ENCODE assay signal across 8 mouse cellular contexts in the genomic region with DNA sequence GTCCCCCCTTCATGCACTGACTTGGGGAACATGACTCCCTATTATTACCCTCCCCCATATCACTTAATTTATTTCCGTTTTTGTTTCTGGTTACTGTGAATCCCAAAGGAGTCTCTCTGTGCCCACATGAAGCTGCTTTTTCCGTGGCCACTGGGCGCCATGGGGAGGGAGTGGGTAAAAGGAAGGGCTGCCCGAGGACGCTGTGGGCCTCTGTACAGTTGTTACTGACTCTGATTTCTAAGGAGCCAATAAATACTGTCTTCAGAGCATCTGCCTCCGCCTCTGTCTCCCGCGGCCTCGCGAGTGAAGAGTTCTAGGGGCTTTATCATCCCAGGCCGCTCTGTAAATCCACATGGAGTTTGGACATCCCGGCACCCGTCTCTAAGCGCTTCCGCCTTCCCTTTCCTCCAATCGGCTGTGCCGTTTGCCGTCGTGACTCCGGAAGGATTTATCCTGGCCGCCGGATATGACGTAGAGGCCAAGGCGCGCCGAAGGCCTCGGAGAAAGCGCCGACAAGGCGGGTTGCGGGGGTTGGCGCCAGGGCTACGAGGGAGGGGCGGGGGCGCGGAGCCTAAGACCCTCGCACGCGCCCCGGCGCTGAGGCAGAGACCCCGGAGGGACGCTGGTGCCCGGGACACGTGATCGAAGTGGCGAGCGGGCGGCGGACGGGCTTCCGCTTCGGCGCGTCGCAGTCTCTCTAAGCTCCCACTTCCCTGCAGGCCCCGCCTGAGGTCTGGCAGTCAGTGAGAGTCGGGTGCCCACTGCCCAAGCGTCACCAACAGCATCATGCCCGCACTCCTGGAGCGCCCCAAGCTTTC. TPM values are rescaled to one million over a fixed set of nuclear protein-coding genes. Genes with fewer than 3 reads are reported as not detected.
DNase-seq lines count a peak whose midpoint lies in the region; ATAC-seq lines count a peak whose summit lies in the region.

Gene Gps2 (plus strand): TSS at position 335 of the 818 bp plus-strand sequence.

- no peaks in the 10 kb centered on the region for H3K9me3 ChIP-seq in megakaryocyte, embryonic 14.5 days

- peak within 1 kb of the TSS; percentile 98 for H3K4me3 ChIP-seq in megakaryocyte, embryonic 14.5 days (replicated peaks)

- no peaks in the 10 kb centered on the region for H3K27me3 ChIP-seq in megakaryocyte, embryonic 14.5 days (replicated peaks)

- H3K36me3 ChIP-seq in megakaryocyte, embryonic 14.5 days (replicated peaks; ENCODE audit: low read length), result peaks cover 87% of the 10 kb centered on the region

- ATAC-seq in inflammation-experienced regulatory T-cells, adult 6 months, result peak; percentile 91

- DNase-seq in adrenal gland, adult 18-20 months (ENCODE audit: low spot score in 2 of 2), result peak; percentile 91
- peak; percentile 97 for DNase-seq in embryo, embryonic 10.5 days (ENCODE audit: low spot score)
- DNase-seq in gastrocnemius, postnatal 14 days, result peak; percentile 93
- DNase-seq in left cerebral cortex, adult 9 months (ENCODE audit: low spot score in 2 of 2), result peak; percentile 79 to 92
- peak; percentile 96 for DNase-seq in right cerebral cortex, postnatal 10 days (ENCODE audit: low spot score in 2 of 2)
- DNase-seq in urinary bladder, postnatal 14 days (ENCODE audit: low spot score), result peak; percentile 92

- intact Hi-C loops in gastrocnemius, postnatal 14 days (cut with DNase I; ENCODE audit: low total_unique reads), result no loop called here

- peaks cover 61% of the 10 kb centered on the region for H3K4me1 ChIP-seq in megakaryocyte, embryonic 14.5 days

RNA-seq across cellular contexts. Expression of gene Gps2, which starts in this region (rescaled TPM):
- total RNA-seq in adrenal gland, adult 18-20 months (2021), result 10 to 100 TPM; 47.3 to 52.4 TPM
- total RNA-seq in gastrocnemius, postnatal 14 days (2021), result 10 to 100 TPM; 21.8 to 24.2 TPM
- 100 to 1,000 TPM in 2 of 3 experiments, 10 to 100 TPM in 1; 91.9 to 128 (median 122) TPM for polyA plus RNA-seq in inflammation-experienced regulatory T-cells, adult 6 months (2017; shearing (Covaris generic))
- polyA plus RNA-seq in megakaryocyte, embryonic 14.5 days (2012; ENCODE audit: insufficient read depth, low replicate concordance), result 116 and 124 TPM in 2 replicates

Comparison
In these comparisons a context has a peak if more than half of its experiments do, and no peak if none do; other contexts are left out.
1. Peak in every context shown above with its lines: DNase-seq, ATAC-seq and H3K4me3 ChIP-seq.